ENCODE assay signal across 8 mouse cellular contexts in genomic region chr4:140539125-140539524, GRCm38 (mm10).
DNase-seq lines count a peak whose midpoint lies in the region; ATAC-seq and TF ChIP-seq lines count a peak whose summit lies in the region.

No protein-coding gene starts in this region.

- intact Hi-C loops in gastrocnemius, postnatal 36 days (cut with DNase I), result loop anchor here (5.0 kb wide), 1 partner anchor 287 kb away; no protein-coding TSS in a partner anchor

- no peak overlapping the region for H3K4me3 ChIP-seq in heart, embryonic 11.5 days (ENCODE audit: low read depth, low read length)
- no peak overlapping the region for H3K4me3 ChIP-seq in spleen, adult 2 months (ENCODE audit: extremely low read depth, insufficient read depth, insufficient read length)

- no peaks in the 10 kb centered on the region; the same call in 1 of the 2 replicates for H3K27me3 ChIP-seq in heart, embryonic 11.5 days (ENCODE audit: control insufficient read depth, insufficient read depth, low read length)
- no peaks in the 10 kb centered on the region for H3K27me3 ChIP-seq in spleen, adult 2 months (ENCODE audit: control insufficient read depth, insufficient read depth, low read length)

- no peak overlapping the region for H3K9ac ChIP-seq in heart, embryonic 11.5 days (ENCODE audit: low read depth, low read length)

- TF ChIP-seq POLR2A in spleen, adult 2 months (IDR thresholded peaks at IDR 0.05; ENCODE audit: low read depth, low read length), result no peak

- no peak overlapping the region for H3K4me2 ChIP-seq in heart, embryonic 11.5 days

- H3K9me3 ChIP-seq in heart, embryonic 11.5 days (replicated peaks; ENCODE audit: control insufficient read depth, low read length), result no peaks in the 10 kb centered on the region

- peak; percentile 42; the same call in 1 of the 2 replicates for TF ChIP-seq CTCF in spleen, adult 2 months (IDR thresholded peaks at IDR 0.05; ENCODE audit: extremely low read depth, insufficient read depth, insufficient read length, insufficient replicate concordance)

- DNase-seq in heart, adult 18-20 months, result peak; percentile 38 to 75
- DNase-seq in R1 (ENCODE audit: low read depth, low spot score), result peak; percentile 74
- DNase-seq in embryo, embryonic 10 days (ENCODE audit: low spot score), result peak; percentile 77
- DNase-seq in gastrocnemius, postnatal 36 days, result peak; percentile 38 to 49
- peak; percentile 79 to 80 for DNase-seq in layer of hippocampus, postnatal 10 days (ENCODE audit: low spot score in 2 of 2)
- peak; percentile 61 for DNase-seq in mesoderm, embryonic 11.5 days (ENCODE audit: low read depth, low spot score)
- DNase-seq in spleen, adult 2 months (ENCODE audit: low read depth in 1 of 2, low spot score in 2 of 2), result peak in 1 of 2 experiments; percentile 14

- no peak overlapping the region for H3K27ac ChIP-seq in heart, embryonic 11.5 days (ENCODE audit: low read depth, low read length)
- no peak overlapping the region for H3K27ac ChIP-seq in spleen, adult 2 months (ENCODE audit: insufficient read depth, low read length)

- H3K36me3 ChIP-seq in heart, embryonic 11.5 days (ENCODE audit: control insufficient read depth, insufficient read depth, low read length), result peaks cover 6% of the 10 kb centered on the region; the same call in 1 of the 2 replicates
- H3K36me3 ChIP-seq in spleen, adult 2 months (ENCODE audit: control insufficient read depth, insufficient read depth, low read length), result no peaks in the 10 kb centered on the region

- WGBS in heart, embryonic 11.5 days (ENCODE audit: insufficient replicate concordance), result 37% methylated on average over 11 of the region's 11 CpGs
- 54% methylated on average over 11 of the region's 11 CpGs for WGBS in spleen, adult 2 months

- peaks cover 7% of the 10 kb centered on the region for H3K4me1 ChIP-seq in heart, embryonic 11.5 days (ENCODE audit: control insufficient read depth, insufficient read depth, low read length)
- no peaks in the 10 kb centered on the region for H3K4me1 ChIP-seq in spleen, adult 2 months (ENCODE audit: control insufficient read depth, insufficient read depth, insufficient read length)

- no peak for ATAC-seq in heart, embryonic 11.5 days (replicated peaks; ENCODE audit: insufficient number of reproducible peaks, low FRiP score, low TSS enrichment)
